Mouse (Mus musculus) adrenal gland, adult (tissue): ENCODE results near the gene Tsku.
A peak's percentile ranks its signal among the peaks of the same experiment; 100 is the strongest.

Experiments
- DNase-seq, 2 experiments: peaks; one replicate each; pipeline ENCODE4 v3.0.0; 2022 to 2023; ENCODE audit warnings: low spot score in 1 of 2; ENCODE audit not compliant: inconsistent age in 2 of 2

The Tsku gene

GRCm38 (mm10) chr7:98359951-98360620 lies 1.0 kb downstream of the Tsku start:
- DNase-seq, result peak; percentile 67 to 84

GRCm38 (mm10) chr7:98358016-98358415 lies 3.1 kb downstream of the Tsku start:
- DNase-seq, result no peak

DNA sequence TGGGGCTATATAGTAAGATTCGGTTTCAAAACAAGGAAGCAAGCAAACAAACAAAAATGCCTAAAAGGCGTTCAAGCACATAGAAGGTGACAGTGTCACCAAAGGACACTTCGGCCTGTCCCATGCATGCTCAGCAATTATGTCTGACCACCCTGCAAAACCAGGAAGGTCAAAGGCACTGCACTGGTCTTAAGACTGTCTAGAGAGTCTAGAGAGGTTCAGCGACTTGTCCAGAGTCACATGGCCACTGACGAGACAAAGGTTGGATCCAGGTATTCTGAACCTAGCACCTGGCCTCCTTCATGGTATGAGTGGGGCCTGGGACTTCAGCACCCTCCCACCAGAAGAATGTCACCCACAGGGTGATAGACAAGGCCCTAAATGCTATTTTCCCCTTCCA lies 3.8 kb downstream of the Tsku start:
- no peak for DNase-seq

DNA sequence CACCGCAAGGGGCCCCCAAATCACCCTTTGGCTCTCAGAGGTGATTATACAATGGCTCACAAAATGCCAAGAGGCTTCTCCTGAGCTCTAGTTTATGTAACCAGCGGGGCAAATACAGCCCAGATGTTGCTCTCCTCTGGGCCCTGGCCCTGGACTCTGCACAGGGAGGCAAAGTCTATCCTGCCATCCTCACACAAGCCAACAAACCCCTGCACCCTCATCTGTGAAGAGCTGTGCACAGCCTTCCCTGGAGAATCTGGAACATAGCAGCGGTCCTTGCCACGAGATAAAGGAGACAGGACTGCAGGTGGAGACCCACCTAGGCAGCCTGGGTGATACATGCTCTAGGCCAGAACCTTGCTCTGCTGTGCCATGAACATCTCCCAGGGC lies 6.2 kb downstream of the Tsku start:
- DNase-seq, result no peak

GRCm38 (mm10) chr7:98354160-98354920 lies 6.8 kb downstream of the Tsku start:
- DNase-seq, result no peak

GRCm38 (mm10) chr7:98353616-98354015 lies 7.5 kb downstream of the Tsku start:
- DNase-seq, result no peak

DNA sequence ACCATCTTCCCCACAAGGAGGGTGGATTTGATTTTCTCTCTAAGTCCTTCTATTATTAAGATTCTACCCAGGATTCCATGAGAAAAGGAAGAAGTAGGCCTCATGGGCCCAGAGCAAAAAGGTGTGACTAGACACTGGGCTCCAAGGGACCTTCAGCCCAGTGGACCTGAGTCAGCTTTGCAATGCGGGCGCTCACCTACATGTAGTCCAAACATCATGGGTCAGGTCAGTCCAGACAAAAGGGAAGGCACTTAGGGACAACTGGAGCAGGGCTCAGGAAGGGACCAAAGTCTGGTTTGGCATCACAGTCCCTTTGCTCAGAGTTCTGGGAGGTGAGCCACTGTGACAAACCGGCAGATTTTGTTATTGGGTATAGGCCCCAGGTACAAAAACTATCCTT lies 9.6 kb downstream of the Tsku start:
- no peak for DNase-seq

- DNase-seq, result no peak
Measured at GRCm38 (mm10) chr7:98349821-98350220, 11.3 kb downstream of the Tsku start.

GRCm38 (mm10) chr7:98349096-98349495 lies 12.0 kb downstream of the Tsku start:
- DNase-seq, result peak; percentile 84 to 94

GRCm38 (mm10) chr7:98348043-98348442 lies 13.1 kb downstream of the Tsku start:
- peak; percentile 57 to 85 for DNase-seq

- DNase-seq, result no peak
Measured at GRCm38 (mm10) chr7:98347471-98347870, 13.7 kb downstream of the Tsku start.

GRCm38 (mm10) chr7:98345036-98345435 lies 16.1 kb downstream of the Tsku start:
- DNase-seq, result no peak

DNA sequence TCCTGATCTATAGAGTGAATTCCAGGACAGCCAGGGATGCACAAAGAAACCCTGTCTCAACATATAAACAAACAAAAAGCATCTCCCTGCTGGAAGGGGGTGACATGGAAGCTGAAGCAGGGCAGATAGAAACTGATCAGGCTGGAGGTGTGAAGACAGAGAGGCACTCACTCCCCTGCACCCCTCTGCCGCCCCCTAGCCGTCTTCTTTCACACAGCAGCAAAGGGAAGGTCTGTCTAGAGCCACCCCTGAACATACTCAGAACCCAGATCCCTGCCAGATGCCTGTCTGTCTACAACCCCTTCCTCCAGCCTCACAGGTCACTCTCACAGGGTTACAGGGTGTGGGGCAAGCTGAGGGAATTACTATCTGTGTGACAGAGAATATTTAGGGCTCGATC lies 16.8 kb downstream of the Tsku start:
- peak in 1 of 2 experiments; percentile 64 for DNase-seq

DNA sequence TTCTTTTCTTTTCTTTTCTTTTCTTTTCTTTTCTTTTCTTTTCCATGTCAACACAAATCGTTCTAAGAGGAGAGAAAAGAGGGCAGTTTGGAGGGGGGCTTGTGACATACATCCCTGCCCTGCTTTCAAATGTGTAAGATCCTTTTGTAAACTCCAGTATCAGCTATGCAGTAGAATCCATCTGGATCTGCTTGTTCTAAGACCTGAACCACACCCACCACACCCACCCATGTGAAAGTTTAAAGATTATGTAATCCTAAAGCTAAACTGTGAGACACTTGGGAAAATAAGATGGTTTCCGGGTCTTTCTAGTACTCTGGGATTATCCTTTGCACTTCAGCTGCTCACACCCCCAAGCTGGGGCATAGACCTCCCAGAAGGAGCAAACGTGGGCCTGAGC lies 18.9 kb downstream of the Tsku start:
- no peak for DNase-seq

- DNase-seq, result peak; percentile 77 to 93
Measured at GRCm38 (mm10) chr7:98341475-98341874, 19.7 kb downstream of the Tsku start.

GRCm38 (mm10) chr7:98340343-98340742 lies 20.8 kb downstream of the Tsku start:
- no peak for DNase-seq

DNA sequence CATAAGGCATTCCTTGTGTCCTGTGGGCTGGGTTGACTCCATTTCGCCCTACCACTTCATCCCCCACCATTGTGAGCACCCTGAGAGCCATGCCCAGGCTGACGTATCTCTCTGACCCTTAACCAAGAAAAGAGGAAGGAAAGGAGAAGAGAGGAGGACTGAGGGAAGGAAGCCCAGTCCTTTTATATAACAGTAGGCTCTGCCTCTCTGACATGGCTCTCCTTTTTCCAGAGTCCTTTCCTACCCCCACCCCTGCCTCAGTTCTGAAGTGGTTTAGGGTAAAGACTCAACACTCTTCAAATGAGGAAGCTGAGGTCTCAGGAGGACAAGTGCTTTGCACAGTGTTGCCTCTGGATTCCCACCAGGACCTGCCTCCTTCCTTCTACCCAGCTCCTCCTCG lies 27.1 kb downstream of the Tsku start:
- DNase-seq, result no peak

GRCm38 (mm10) chr7:98333507-98333906 lies 27.6 kb downstream of the Tsku start:
- DNase-seq, result no peak

DNA sequence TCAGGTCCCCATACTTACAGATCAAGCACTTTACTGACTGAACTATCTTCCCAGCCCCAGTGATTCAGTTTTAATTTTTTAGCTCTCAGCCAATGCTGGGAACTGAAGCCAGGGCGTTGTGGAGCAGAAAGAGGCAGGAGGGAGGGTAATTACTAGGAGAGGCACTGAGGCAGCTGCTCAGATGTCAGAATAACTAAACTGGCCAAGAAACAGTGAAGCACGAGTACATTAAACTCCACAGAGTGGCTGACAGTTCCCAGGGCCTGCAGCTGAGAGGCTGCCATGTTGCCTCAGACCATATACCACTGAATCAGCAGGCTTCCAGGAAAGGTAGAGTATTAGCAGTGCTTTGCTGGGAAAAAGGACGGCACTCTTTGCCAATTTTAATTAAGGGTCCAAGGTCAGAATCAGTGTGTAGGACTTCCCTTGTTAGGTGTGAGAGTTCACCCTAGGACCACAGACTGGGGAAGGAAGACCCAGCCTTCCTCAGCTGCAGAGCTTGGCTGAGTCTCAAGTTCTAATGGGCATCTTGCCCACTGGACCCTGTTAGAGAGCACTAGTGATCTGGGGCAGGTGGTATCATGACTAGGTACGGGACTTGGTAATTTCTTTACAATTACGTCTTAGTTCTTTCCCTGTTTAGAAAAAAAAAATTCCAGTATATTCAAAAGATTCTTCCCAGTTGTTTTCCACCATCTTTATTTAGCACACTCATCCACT lies 28.3 kb downstream of the Tsku start:
- DNase-seq, result no peak

GRCm38 (mm10) chr7:98331932-98332331 lies 29.2 kb downstream of the Tsku start:
- DNase-seq, result no peak

- DNase-seq, result no peak
Measured at GRCm38 (mm10) chr7:98330375-98331002, 30.6 kb downstream of the Tsku start.
